Mouse (Mus musculus): ENCODE results near the gene Scnm1.
"Not testable (repeated sequence)": the region's sequence is repeated elsewhere in the genome, so short reads cannot be mapped to it uniquely, and the experiment has no call there.

The Scnm1 gene

GRCm38 (mm10) chr3:95142617-95143011, 8.8 kb upstream of the Scnm1 start:
- peak; percentile 89 for DNase-seq (ENCODE audit: low spot score)

- DNase-seq (ENCODE audit: low spot score), result no peak
Measured at GRCm38 (mm10) chr3:95141952-95142616, 8.3 kb upstream of the Scnm1 start, which contains the start of gene Tnfaip8l2. Gene Tnfaip8l2 (minus strand): TSS chr3:95142360.

DNA sequence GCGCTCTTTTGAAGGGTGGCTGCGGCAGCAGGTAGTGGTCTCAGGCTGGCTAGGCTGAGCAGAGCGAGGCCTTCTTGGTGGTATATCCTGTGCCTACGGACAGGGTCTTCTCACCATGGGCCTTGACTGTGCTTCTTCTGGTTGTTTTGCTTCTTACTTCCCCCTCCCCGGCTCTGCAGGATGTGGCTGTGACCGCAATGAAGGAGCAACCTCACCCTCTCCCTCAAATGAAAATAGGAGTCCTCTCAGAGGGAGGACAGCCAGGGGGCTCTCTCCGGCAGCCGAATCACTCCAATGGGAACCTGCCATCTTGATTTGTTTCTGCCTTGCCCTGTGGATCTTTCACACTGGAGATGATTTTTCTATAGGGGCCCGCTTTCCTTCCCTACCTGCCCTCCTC, 7.7 kb upstream of the Scnm1 start:
- no peak for DNase-seq (ENCODE audit: low spot score)

GRCm38 (mm10) chr3:95140795-95141194, 7.0 kb upstream of the Scnm1 start:
- DNase-seq (ENCODE audit: low spot score), result no peak

DNA sequence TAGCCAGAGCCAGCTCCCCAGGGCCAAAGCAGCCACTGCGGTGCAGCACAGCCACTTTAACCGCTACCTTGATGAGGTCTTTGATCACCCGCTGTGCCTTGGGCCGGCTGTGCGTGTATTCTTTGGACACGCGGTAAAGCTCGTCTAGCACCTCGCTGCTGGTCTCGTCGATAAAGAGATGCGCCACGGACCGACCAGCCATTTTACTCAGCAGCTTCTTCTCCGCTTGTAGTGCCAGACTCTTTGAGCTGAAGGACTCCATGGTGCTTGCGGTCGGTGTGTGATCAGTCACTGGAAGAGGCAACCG, 6.4 kb upstream of the Scnm1 start:
- no peak for DNase-seq (ENCODE audit: low spot score)

- no peak for DNase-seq (ENCODE audit: low spot score)
Measured at GRCm38 (mm10) chr3:95139586-95140288, 5.9 kb upstream of the Scnm1 start.

DNA sequence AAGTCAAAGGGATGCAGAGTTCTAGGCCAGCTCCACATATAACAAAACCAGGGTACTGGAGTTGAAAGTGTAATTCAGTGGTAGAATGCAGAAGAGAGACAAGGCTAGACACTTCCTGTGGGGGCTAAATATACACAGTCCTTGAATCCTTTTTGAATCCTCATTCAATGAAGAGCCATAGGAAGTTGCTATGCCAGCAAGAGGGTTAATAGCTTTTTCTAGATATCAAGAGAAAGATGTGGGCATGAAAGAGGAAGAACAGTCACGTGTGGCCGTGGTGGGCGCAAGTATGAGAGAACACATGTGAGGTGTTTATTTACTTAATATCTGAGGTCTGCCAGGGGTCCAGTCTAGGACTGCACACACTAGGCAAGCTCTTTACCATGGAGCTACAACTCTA, 2.5 kb upstream of the Scnm1 start:
- no peak for DNase-seq (ENCODE audit: low spot score)

DNA sequence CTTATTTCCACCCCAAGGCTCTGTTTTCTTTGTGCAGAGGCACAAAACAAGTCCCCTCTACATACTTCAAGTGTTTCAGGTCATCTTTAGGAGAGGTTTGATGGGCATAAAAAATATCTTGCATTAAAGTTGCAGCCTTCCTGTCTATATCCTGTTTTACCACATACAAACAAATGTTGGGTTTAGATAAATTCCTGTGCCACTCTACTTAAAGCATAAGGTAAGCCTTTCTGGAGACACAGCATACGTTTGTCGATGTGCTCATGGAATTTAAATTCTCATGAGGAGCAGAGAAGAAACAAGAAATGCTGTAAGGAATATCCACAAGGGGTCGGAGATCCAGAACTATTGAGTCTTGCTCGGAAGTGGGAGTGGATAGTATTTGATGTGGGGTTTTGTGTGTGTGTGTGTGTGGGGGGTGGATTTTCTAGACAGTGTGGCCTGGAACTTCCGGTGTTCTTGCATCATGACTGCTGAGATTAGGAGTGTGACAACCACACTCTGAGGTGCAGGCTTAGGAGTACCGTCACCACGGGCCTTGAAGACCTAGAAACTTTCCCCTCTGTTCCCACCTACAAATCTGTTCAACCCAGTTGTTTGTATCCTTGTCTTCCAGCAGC, 1.7 kb upstream of the Scnm1 start:
- no peak for DNase-seq (ENCODE audit: low spot score)

GRCm38 (mm10) chr3:95135023-95135422, 1.2 kb upstream of the Scnm1 start:
- DNase-seq (ENCODE audit: low spot score), result peak; percentile 65

DNA sequence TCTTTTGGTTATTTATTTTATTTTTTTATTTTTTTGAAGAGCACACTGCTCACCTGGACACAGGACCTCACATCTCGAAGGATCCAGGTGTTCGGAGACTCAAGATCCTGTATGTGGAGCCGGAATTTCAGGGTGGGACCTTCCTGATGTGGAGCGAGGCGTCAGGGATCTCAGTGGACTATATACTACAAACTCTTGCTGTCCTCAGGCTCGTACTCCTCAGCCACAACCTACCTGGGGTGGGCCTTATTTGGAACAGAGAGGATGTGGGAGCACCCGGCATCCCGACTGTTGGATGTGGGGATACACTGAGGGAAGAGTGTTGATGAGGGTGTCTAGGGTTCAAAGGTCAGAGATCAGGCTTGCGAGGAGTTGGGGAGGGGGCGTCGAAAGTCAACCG, 322 bp upstream of the Scnm1 start:
- DNase-seq (ENCODE audit: low spot score), result not testable (repeated sequence)

DNA sequence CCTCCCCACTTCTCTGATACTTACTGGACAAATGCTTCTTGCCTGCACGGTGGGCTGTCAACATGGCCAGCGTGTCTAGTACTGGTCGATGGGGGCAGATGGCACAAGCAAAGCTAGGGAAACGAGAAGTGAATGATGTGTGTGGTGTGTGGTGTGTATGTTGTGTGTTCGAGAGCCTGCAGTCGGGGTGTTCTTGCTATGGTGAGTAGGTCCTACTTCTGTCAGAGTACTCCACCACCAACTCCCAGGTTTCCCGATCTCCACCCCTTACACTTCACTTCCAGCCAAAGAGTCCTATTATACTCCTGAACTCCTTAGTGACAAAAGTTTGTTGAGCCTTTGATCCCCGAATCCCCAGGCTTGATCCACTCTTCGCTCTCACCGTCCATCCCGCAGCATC, 635 bp downstream of the Scnm1 start:
- no peak for DNase-seq (ENCODE audit: low spot score)

DNA sequence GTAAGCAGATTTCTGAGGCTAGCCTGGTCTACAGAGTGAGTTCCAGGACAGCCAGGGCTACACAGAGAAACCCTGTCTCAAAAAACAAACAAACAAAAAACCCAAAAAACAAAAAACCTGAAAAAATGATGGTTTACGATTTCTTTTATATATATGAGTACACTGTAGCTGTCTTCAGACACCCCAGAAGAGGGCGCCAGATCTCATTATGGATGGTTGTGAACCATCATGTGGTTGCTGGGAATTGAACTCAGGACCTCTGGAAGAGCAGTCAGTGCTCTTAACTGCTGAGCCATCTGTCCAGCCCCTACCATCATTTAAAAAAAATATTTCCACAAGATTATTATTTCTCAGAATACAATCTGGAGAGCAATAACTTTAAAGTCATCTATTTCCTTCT, 1.4 kb downstream of the Scnm1 start:
- DNase-seq (ENCODE audit: low spot score), result not testable (repeated sequence)

DNA sequence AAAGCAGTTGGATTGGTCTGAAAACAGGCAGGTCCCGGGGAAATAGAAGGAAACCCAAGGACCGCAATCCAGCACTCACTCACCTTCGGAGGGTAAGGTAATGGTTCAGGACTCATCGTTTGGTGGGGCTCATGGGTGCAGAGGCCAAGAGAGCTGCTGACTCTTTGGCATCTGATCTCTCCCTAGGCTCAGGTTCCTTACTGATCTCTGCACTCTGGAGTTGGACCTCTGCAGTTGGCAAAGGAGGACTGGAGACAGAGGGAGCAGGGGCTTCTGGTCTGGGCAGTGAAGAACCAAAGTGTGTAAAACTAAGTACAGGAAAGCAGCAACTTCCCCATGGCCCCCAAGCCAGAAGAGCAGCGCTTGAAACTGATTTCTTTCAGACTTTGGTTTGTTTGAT, 3.7 kb downstream of the Scnm1 start:
- DNase-seq (ENCODE audit: low spot score), result no peak

DNA sequence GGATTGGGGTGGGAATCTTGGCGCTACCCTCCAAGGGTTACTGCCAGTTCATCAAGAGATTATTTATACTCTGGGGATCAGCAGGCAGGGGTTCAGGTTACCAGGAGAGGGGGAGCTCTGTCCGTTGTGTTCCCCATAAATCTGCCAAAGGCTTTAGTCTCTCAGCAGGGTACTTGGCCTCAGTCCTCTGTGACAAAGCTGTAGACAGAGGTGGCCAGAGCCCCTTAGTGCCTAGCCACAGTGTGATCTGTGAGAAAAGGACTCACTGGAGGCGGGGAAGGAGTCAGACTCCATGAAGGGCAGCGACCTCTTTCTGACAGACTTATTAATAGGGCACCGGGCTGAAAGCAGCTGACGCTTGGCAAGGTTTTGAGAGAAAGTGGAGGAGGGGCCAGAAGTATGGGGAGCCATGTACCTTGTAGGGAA, 4.6 kb downstream of the Scnm1 start:
- DNase-seq (ENCODE audit: low spot score), result no peak

DNA sequence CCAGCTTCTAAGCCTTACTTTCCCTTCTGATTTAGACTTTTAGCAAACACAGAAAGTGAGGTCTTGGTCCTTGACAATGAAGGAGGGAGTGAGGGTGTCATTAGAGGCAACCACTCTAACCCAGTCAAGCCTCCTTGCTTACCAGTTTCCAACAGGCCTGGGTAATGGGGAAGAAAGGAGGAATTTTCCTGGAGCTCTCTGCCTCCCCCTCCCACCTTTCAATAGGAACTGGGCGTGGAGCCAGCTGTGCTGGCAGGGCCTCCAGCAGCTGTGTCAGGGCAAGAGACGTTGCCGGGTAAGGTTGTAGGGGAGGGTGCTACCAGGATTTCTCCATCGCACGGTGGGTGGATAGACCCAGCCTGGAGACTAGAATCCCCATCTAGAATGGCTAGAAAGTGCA, 8.8 kb downstream of the Scnm1 start:
- DNase-seq (ENCODE audit: low spot score), result peak; percentile 55

- DNase-seq (ENCODE audit: low spot score), result no peak
Measured at GRCm38 (mm10) chr3:95124246-95124645, 9.6 kb downstream of the Scnm1 start, which contains the start of gene Tmod4. Gene Tmod4 (plus strand): TSS chr3:95124476.

- no peak for DNase-seq (ENCODE audit: low spot score)
Measured at GRCm38 (mm10) chr3:95121580-95121979, 12.2 kb downstream of the Scnm1 start.

DNA sequence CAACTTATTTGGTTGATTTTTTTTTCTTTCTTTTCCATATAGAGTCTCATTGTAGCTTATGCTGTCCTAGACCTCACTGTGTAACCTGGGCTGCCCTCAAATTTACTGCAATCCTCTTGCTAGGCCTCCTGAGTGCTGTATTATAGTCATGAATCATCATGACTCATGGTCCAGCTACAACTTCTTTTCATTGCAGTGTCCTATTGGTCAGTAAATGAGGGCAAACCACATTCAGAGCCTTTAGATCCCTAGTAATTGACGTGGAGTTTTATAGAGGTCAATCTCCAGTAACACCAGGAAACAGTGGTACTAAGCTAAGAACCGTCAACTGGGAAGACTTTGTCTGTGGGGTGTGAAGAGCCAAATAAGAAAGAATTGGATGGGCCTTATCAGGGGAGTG, 16.1 kb downstream of the Scnm1 start:
- no peak for DNase-seq (ENCODE audit: low spot score)

DNA sequence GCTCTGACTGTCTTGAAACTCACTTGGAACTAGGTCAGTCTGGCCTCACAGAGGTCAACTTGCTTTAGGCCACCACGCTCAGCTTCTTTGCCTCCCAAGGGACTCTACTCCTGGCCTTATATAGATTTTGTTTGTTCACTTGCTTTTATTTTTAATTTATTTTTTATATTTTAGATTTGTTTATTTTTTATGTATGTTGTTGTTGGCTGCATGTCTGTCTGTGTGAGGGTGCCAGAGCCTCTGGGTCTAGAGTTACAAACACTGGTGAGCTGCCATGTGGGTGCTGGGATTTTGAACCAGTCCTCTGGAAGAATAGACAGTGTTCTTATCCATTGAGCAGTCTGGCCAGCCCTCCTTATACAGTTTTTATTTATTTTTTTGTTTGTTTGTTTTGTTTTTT, 21.1 kb downstream of the Scnm1 start:
- no peak for DNase-seq (ENCODE audit: low spot score)

GRCm38 (mm10) chr3:95110911-95111726, 22.7 kb downstream of the Scnm1 start, which contains the start of gene Vps72:
Gene Vps72 (plus strand): TSS chr3:95111022.
- DNase-seq (ENCODE audit: low spot score), result peak; percentile 89

- no peak for DNase-seq (ENCODE audit: low spot score)
Measured at GRCm38 (mm10) chr3:95107898-95108297, 25.9 kb downstream of the Scnm1 start.

- DNase-seq (ENCODE audit: low spot score), result not testable (repeated sequence)
Measured at GRCm38 (mm10) chr3:95107308-95107707, 26.5 kb downstream of the Scnm1 start.

Data from layer of hippocampus, adult 11-12 months (tissue).